Mouse (Mus musculus) granulocyte monocyte progenitor cell, adult 5-6 weeks (primary cell): ENCODE results near the gene Gnmt. TPM values are rescaled to one million over a fixed set of nuclear protein-coding genes. Genes with fewer than 3 reads are reported as not detected.
"Not testable (repeated sequence)": the region's sequence is repeated elsewhere in the genome, so short reads cannot be mapped to it uniquely, and the experiment has no call there.

Source experiments
- ATAC-seq: replicated peaks from 2 replicates; pipeline ENCODE4 v1.8.0; 2016; ENCODE audit warnings: mild to moderate bottlenecking, moderate TSS enrichment, inconsistent platforms; ENCODE audit not compliant: poor library complexity, severe bottlenecking
- total RNA-seq, 2 experiments: library from RNA; stranded (forward) in 1 of 2; stranded (reverse) in 1 of 2; fragments of 200-712, 200-1000 nt in 1 of 2; fragments of >200 nt in 1 of 2; fragmentation: Nextera tagmentation in 1 of 2; gene quantifications; 2 replicates each; pipeline ENCODE4 v1.2.3; 2014 to 2017

Gene Gnmt
- 1.1 TPM in 1 of 2 replicates, not detected in the other for total RNA-seq (2014; fragmentation: Nextera tagmentation)
- total RNA-seq (2017): 1.0 TPM in 1 of 2 replicates, not detected in the other

- peak; percentile 42 for ATAC-seq
Measured at GRCm38 (mm10) chr17:46728904-46729318, at the start of gene Gnmt. Gene Gnmt, minus strand, starts transcription at chr17:46729168.

DNA sequence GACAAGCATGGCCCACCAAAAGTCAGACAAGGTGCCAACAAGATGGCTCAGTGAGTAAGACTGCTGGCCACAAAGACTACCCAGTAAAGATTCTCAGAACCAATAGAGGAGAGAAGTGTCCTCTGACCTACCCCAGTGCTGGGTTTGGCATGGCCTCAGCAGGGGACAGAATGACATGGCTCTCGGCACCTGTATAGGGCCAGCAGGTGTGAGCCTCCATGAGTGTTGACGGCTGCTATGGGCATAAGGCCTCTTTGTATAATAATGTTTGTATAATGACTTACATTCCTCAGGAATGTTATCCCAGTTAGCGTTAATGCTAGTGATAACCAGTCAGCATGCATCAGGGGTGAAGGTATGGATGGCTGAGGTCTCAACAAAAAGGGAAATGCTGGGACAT, 47.1 kb upstream of the Gnmt start:
- ATAC-seq: no peak

- no peak for ATAC-seq
Measured at GRCm38 (mm10) chr17:46775070-46775469, 46.1 kb upstream of the Gnmt start.

DNA sequence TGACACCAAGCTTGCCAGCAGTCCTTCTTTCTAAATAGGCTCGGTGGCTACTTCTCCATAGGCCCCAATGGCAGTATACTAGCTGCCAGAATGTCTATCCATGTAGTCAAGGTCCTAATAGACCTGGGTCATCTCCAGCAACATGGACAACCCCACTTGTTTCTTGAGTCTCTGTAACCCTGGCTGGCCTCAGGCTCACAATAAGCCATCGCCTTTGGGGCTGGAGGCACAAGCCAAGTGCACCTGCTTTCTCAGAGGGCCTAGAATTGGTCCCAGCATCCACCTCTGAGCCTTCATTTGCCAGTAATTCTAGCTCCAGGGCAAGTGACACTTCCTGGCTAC, 45.1 kb upstream of the Gnmt start:
- no peak for ATAC-seq

GRCm38 (mm10) chr17:46773278-46774130, 44.5 kb upstream of the Gnmt start:
- ATAC-seq: peak; percentile 24; the same call in 1 of the 2 replicates

- ATAC-seq: peak; percentile 70
Measured at GRCm38 (mm10) chr17:46772404-46773277, 43.7 kb upstream of the Gnmt start, which contains the start of gene 2310039H08Rik. Gene 2310039H08Rik, plus strand, starts transcription at chr17:46772635.

GRCm38 (mm10) chr17:46772038-46772403, 43.1 kb upstream of the Gnmt start:
- no peak for ATAC-seq

DNA sequence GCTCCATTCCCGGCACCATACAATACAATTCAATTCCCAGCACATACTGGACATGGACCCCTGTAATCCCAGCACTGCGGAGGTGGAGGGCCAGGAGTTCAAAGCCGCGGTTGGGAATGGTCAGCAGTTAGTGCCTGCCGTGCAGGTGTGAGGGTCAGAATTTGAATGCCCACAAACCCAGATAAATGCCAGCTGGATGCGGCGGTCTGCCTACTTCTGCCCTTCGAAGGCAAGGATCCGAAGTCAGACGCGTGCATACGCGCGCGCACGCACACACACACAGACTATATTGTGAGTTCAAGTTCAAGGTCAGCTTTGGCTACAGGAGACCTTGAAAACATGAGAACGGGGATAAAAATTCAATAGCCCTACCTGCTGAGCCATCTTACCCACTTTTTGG, 42.6 kb upstream of the Gnmt start:
- ATAC-seq: no peak

- ATAC-seq: no peak; the same call in 1 of the 2 replicates
Measured at GRCm38 (mm10) chr17:46771025-46771424, 42.1 kb upstream of the Gnmt start.

GRCm38 (mm10) chr17:46770546-46770945, 41.6 kb upstream of the Gnmt start:
- ATAC-seq: no peak

GRCm38 (mm10) chr17:46767868-46768267, 38.9 kb upstream of the Gnmt start:
- ATAC-seq: peak; percentile 50

DNA sequence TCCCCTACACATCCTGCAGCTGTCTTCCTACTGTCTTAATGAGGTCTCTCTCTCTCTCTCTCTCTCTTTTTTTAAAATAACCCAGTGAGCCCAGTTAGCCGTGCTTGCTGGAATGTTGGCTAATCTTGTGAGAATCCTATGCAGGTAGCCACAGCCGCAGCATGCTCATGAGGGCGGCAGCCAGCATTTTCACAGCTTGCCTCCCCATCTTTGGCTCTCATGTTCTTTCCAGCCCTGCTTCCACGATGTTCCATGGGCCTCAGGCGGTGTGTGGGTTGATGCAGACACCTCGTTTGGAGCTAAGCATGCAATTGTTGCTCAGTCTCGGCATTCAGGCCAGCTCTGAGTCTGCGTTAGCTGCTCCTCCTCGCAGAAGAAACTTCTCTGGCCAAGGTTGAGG, 35.9 kb upstream of the Gnmt start:
- not testable (repeated sequence) for ATAC-seq

GRCm38 (mm10) chr17:46763544-46763943, 34.6 kb upstream of the Gnmt start, which contains the start of gene Ptcra:
Gene Ptcra, minus strand, starts transcription at chr17:46763712.
- no peak for ATAC-seq

- no peak for ATAC-seq
Measured at GRCm38 (mm10) chr17:46758753-46759152, 29.8 kb upstream of the Gnmt start.

DNA sequence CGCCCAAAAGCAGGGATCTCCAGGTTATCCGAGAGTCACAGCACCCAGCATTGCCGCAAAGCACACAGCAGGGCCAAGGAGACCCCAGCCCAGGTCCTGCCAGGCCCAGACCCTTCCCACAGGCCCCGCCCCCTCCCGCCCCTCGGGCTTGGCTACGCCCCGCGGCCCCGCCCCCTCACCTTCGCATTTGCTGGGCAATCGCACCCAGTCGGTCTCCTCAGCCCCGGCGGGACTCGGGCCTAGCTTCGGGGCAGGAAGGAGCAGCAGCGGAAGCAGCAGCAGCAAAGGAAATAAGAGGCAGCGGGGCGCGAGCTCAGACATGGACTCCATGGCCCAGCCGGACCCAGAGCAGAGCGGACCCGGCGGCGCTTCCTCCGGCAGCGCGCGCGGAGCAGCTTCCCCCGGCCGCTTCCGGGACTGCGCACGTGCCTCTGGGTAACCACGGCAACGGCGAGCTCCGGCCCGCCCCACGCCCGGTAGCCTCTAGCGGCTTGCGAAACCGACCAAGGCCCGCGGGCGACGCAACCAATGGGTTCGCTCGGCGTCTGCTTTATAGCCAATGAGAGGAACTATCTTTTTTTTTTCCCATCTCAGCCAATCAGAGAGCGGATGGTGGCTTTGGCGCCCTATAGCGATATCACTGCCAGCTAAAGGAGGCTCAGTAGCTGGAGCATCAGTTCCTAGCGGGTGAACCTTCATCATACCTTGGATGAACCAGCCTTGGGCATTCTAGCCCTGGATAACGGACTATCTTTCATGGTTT, 23.0 kb upstream of the Gnmt start, which contains the start of gene Cnpy3:
Gene Cnpy3 (minus strand): TSS at position 421 of the 763 bp plus-strand sequence.
- ATAC-seq: peak; percentile 87

GRCm38 (mm10) chr17:46751056-46751793, 22.3 kb upstream of the Gnmt start:
- peak; percentile 76 for ATAC-seq

- ATAC-seq: no peak
Measured at GRCm38 (mm10) chr17:46750580-46750979, 21.6 kb upstream of the Gnmt start.

- ATAC-seq: no peak
Measured at GRCm38 (mm10) chr17:46749282-46749681, 20.3 kb upstream of the Gnmt start.

GRCm38 (mm10) chr17:46747806-46748205, 18.8 kb upstream of the Gnmt start:
- ATAC-seq: no peak
